Mouse (Mus musculus) ES-Bruce4 (cell line): ENCODE data around the gene Adap2.

ENCODE experiments used
- CTCF ChIP-seq: IDR thresholded peaks from one replicate; pipeline ENCODE4 v1.8.1; 2011; ENCODE audit warnings: low read depth, low read length
- EP300 ChIP-seq: IDR thresholded peaks from 2 replicates; pipeline ENCODE4 v1.6.1; 2011; ENCODE audit warnings: low read depth, low read length; ENCODE audit not compliant: insufficient read depth
- POLR2A ChIP-seq: IDR thresholded peaks from one replicate; pipeline ENCODE4 v1.8.1; 2011; ENCODE audit warnings: low read length; ENCODE audit not compliant: insufficient read depth

DNA sequence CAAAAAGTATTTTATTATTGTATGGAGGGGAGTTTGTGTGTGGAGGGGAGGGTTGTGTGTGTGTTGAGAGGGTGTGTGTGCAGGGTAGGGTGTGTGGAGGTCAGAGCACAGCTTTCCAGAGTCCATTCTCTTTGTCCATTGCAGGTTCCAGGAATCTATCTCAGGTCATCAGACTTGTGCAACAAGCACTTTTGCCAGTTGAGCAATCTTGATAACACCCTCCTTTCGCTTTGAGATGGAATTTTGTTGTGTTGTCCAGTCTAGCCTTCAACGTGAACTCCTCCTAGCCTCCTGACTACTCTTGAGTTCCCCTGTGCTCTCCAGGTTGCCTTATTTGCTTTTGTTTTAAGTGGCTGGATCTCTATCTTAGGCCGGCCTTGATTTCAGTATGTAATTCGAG lies 36.4 kb downstream of the Adap2 start:
- TF ChIP-seq CTCF (no peak), POLR2A (no peak), EP300 (no peak)
